Mouse (Mus musculus): ENCODE measurements at regions not wholly inside any gene's neighbourhood (a gene's known extent, or its start where the extent isn't known, plus 50 kb on each side); places are given as distances from the start of the nearest gene placed in this dataset.
"Not testable (repeated sequence)": the region's sequence is repeated elsewhere in the genome, so short reads cannot be mapped to it uniquely, and the experiment has no call there.

DNA sequence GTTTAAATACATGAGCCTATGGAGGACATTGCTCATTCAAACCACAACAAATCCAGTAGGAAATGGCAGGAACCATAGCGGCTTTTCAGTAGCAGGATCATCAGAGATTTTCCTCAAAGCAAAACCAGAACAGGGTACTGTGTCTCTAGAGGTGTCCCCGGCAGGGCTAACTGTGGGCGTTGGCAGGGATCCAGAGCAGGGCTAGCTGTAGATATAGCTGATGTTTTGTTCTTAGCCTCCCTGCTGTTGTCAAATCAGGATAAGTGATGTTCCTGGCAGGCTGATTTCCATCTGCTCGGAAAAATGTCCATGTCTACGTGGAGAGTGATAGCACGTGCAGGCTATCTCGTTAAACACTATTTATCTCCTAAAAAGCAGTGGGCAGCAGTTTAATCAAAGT, 297.6 kb downstream of the Abcc12 start:
- DNase-seq (ENCODE audit: low spot score): no peak

DNA sequence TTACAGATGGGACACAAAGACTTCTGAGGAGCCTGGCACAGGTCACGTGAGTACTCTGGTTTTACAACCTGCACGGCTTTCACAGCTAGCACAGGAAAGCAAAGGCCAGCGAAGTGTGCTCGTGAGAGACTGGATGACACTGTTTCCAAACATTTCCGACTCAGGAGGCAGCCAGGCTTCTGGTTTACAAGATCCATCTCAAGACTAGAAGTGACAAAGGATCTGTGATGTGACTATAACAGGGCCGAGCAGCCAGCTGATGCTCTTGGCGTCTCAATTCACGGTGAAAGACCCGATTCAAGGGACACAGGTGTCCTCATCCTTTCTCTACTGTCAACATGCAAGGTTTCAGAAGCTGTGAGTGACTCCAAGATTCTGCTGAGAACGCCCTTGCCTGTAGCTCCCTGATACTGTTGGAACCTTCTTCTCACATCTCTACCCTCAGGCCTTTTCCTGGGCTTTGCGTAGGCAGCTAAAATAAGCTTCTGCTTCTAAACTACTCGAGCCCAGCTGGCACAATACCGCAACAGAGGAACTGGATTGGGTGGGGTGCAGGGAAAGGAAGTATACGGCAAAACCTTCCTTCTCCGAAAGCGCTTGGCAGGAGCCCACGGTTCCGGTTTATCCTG, 300.3 kb downstream of the Abcc12 start:
- DNase-seq (ENCODE audit: low spot score): no peak

DNA sequence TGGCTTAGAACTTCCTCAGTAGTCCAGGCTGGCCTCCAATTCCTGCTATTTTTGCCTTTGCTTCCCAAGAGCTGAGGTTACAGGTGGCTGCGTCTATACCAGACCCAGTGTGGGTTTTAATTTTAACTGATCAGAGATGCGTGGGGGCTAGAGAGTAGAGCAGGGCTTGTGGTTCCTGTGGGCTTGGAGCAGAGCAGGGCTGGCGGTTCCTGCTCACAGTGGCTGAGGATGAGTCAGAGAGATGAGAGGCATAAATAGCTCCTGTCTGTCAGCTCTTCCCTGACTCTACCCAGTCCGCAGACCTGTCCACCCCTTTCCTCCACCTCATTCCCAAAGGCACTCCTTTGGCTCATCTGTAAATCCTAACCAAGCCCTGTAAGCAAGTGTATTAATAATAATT, 304.8 kb downstream of the Abcc12 start:
- no peak for DNase-seq (ENCODE audit: low spot score)

DNA sequence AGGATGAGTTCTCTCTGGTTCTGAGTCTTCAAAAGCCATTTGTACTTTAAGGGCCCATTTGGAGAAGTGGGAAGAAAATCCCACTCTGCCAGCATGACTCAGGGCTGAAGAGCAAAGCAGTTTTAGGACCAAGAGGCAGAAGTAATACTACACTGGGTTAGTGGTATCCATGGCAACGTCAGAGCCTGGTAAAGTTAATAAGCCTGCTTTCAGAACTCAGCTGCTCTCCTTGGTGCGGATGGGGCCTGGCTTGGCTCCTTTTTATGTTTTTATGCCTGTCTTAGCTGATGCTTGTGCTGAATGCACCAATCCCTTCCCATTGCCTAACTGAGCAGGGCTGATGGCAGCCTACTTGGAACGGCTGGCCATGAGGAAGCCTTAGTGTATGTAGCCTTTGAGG, 306.7 kb downstream of the Abcc12 start:
- DNase-seq (ENCODE audit: low spot score): no peak

DNA sequence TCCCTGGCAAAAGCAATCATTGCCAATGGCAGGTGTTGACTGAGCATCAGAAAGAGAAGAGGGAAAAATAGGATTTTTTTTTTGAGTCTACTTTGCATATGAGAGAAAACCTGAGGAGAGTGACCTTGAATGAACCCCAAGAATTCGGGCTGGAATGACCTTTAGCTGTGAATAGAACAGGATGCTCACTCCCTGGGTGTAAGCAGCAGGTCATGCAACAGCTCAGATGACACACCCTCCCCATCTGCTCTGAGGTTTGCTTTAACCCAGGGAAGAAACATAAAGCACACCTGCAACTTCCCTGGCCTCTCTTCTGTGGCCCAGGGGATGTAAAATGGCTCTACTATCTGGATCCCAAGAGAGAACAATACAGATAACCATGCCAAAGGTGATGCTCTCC, 307.9 kb downstream of the Abcc12 start:
- no peak for DNase-seq (ENCODE audit: low spot score)

DNA sequence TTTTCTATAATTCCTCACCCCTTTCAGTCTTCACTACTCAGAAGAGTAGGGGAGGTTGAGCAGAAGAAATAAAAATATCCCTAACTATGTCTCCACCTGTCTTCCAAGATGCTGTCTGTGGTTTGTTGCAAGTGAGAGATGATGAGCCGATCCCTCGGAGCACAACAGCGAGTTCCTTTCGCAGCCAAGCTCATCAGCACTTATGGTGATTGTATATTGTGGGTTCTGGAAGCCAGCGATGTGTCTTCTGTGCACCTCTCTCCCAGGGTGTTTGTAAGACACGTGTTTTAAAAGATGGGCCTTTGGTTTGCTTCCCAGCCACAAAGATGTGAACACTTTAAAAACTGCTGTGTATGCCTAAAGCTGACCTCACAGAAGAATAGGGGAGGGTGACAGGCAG, 309.0 kb downstream of the Abcc12 start:
- DNase-seq (ENCODE audit: low spot score): no peak

DNA sequence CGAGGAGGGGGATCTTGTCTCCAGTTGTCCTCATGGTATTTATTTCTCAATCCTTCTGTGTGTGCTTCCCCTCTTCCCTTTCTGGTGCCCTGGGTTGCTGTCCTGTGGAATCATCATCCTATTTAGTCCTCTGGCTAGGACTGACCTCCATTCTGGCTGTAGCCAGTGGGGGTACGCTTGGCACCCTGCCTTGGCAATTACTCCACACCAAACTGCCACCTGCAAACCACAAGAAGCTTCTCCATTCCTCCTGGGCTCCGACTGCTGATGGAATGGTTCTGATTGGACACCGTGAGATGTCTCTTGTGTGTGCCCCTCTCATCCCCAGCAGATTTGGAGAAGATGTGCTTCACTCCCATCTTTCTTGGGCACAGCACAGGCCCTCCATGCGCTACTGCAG, 322.5 kb downstream of the Abcc12 start:
- no peak for DNase-seq (ENCODE audit: low spot score)

DNA sequence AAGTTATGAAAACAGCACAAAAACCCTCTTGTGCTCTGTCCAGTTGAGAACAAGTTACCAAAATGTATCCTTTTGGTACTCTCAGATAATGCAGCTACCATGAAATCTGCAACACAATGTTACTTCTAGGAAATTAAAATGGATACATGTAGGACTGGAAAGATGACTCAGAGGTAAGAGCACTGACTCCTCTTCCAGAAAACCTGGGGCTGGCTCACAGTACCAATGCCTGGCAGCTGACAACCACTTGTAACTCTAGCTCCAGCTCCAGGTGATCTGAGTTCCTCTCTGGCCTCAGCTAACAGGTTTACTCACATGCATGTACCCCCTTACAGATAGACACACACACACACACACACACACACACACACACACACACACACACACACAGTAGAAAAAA, 325.1 kb downstream of the Abcc12 start:
- DNase-seq (ENCODE audit: low spot score): no peak

DNA sequence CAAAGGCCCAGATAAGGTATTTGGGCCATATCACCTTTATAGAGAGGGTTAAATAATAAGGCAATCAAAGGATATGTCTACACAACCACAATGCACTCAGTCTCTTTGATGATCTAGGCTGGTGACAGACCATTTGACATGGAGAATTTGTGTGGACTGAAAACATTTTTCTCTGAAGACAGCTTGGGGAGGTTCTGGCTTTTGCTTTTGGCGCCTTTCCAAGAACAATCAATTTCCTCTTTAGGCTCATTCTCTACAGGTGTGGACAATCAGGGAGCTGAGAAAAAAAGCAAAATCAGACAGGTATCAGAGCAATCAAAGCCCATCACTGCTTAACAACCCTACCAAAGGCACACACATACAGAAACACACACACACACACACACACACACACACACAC, 325.8 kb downstream of the Abcc12 start:
- no peak for DNase-seq (ENCODE audit: low spot score)

DNA sequence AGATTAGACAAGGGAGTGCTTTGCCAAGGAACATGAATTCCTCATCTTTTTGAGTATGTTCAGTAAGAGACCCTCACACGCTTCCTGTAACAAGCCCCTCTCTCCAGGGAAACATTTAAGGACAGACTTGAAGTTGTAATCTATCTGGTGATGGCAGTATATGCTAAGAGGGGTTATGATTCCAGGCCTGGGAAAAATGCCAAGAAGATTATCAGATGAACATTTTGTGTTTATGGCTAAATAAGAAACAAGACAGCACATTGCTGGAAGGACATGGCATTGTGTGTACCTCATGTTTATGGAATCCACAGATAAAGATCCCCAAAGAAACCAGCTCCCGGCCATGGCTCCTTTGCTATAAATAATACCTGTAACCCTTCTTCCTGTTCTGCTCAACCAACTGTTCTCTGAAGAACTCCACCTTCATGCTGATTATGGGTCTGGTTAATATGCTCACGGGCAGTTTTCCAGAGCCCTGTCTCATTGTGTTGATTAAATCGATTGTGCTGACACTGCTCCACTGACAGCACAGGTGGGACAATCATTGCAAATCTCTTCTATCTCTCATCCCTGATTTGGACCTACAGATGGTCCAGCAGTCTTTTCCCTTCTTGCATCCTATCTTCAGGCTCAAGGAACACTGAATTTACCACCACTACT, 327.7 kb downstream of the Abcc12 start:
- DNase-seq (ENCODE audit: low spot score): no peak

DNA sequence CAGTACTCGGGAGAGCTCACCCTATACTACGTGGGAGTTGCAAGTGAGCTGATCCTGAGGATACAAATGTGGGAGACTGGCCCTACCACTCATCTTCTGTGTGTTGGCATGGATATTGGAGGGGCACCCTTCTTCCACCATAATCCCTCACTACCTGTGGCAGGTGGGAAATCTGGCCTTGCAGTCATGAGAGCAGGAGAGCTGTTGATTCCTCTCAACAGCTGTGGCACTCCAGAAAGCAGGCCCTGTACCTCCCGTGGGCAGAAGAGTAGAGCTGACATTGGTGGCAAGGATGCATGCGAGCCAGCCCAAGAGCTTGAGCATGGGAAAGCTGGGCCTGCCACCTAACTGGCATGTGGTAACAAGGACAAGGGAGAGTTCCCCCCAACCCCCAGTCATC, 345.8 kb downstream of the Abcc12 start:
- no peak for DNase-seq (ENCODE audit: low spot score)

DNA sequence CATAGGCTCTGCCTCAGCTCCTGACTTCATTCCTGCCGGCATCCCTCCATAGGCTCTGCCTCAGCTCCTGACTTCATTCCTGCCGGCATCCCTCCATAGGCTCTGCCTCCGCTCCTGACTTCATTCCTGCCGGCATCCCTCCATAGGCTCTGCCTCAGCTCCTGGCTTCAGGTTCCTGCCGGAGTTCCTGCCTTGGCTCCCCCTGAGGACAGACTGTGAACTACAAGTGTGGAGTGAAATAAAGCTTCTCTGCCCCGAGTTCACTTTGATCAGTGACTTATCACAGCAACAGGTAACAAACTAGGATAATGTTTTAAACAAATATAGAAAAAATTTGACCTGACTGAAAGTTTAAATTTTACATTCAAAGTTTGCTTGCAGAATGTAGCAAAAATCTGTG, 348.5 kb downstream of the Abcc12 start:
- not testable (repeated sequence) for DNase-seq (ENCODE audit: low spot score)

DNA sequence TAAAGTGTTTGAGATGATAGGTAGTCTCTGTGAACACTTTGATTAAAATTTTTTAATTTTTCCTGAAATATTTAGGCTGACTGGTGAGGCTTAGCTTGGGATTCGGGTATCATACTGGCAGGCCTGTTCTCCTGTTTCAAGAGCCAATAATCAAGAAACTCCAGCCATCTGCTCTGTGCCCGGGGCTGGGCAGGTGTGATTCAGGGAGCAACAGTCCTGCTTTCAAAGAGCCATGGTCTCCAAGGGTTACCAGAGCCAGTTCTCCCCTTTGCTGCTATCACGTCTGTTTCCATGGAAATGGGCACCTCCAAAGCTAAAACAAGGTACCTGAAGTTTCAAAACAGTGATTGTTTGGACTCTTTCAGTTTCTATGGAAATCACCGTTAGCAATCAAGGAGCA, 355.6 kb downstream of the Abcc12 start:
- DNase-seq (ENCODE audit: low spot score): no peak

DNA sequence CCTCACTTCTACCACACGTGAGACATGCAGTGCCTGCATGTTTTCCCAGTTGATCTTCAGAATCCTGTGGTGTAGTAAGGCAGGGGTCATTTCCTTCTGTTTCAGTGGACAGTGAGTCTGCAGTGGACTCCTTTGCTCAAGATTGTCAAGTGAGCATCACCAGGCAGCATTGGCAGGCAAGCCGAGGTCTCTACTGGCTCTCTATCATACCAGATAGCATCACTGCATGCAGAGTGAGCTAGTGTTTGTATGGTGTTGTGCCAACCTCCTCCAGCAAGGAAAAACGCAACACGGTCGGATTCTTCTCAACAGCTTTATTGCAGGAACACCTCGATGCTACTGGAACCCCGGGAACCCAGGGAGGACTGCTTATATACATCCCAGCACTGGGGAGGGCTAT, 357.8 kb downstream of the Abcc12 start:
- no peak for DNase-seq (ENCODE audit: low spot score)

DNA sequence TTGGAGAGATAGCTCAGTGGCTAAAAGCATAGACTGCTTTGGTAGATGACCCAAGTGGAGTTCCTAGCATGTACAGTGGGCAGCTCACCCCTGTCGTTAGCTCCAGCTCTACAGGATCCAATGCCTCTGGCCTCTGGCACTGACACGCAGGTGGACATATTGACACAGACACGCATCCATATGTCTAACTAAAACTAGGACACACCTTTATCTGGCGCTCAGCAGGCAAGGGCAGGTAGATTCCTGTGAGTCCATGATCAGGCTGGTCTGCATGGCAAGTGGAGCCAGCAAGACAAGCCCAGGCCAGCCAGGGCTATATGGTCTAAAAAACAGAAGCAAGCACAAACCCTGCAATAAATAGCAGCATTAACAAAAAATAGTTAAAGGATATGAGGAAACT, 358.3 kb downstream of the Abcc12 start:
- DNase-seq (ENCODE audit: low spot score): no peak

DNA sequence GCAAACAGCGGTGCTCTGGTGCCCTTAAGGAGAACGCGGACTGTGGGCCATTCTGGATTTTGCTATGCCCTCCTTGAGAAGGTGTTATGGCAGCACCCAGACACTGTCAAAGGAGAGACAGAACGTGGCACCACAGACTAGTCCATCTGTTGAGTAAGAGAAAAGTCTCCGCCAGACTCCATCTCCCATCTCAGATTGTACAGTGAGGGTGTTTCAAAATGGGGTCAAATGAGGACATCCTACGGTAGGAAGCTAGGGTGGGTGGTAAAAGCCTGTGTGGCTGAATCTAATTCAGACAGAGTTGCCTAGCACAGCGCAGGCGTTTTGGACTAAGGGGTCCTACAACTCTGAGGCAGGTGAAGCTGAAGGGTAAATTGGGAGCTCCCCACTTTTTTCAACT, 366.1 kb downstream of the Abcc12 start:
- DNase-seq (ENCODE audit: low spot score): no peak

DNA sequence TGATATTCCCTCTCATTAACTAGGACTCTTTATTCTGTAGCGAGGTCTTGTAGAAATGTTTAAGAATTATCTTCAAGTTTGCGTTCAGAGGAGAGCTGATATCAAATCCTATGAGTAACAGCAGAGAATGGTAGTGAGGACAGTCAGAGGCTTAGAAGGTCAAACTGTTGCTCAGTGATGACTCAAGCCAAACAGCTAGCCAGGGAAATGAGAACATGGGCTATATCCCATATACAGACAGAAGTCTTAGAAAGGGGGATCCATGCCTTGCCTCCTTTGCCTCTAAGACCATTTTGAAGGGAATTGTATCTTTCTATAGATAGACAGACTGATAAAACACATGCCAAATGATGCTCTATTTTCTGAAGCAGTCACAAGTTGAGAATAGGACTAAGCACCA, 368.0 kb downstream of the Abcc12 start:
- DNase-seq (ENCODE audit: low spot score): no peak

DNA sequence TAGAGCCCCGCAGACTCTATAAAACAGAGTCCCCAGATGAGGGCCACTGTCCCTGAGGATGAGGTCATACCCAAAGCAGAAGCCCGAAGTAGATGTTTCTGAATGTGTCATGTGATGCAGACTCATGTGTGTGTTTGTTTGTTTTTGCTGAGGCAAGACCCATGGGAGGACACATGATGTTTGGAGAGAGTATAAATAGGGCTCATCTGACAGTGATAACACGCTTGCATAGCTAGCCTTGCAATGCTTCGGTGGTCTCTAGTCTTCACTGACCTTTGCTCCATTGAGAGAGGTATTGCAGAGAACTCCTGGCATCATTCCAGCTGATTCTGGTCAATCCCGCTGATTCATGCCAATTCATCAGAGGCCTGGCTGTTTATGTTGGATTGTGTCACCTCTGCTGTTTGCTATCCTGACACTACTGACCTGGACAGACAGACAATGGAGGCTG, 368.1 kb downstream of the Phkb start:
- DNase-seq (ENCODE audit: low spot score): no peak

DNA sequence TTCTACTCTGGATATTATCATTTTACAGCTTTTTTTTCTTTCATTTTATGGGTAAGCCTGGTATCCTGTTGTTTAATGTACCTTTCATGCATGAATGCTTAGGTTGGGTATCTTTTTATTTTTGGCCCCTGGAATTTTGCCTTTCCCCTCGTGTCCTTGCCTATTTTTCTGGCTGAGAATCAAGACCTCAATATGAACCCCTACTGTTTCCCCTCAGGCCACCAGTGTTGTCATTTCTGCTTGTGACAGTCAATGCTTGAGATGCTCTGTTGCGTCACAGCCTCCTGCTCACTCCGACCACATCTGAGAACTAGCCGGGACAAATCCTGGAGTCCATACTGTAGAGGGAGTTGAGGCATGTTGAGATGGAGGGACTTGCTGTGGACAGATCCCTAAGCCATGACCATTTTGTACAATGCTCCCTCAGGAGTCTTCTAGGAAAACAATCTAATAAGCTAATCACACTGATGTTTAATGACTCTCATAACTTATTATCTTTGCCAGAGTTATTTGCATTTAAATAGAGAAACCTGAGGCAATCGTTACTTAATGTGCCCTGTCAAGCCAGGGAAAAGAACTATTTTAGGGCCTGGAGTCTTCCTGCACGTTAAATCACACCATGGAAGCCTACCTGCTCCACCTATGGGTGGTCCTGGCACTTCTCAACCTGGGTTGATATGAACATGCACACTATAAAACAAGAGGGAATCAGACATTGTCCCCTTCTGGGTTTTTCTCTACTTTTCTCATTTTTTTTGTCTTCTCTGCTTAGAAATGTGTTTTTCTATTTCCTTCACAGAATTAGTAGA, 363.9 kb downstream of the Phkb start:
- no peak for DNase-seq (ENCODE audit: low spot score)

DNA sequence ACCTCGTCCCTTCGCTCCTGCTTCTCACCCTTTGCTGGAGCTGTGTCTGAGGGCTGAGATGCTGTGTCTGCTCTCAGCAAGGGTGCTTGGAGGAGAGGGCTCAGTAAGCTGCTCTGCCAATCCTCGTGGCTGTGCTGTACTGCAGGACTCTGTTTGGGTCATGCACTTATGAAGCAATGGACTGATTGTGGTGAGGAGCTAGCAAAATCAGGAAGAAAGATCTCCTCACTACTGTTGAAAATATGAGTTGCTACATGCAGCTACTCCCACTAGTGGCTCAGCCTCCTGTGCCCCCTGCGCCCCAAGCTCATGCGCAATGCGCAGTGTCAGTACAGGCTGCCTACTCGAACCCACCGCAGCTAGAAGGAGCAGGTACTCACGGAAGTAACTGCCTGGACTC, 362.3 kb downstream of the Phkb start:
- no peak for DNase-seq (ENCODE audit: low spot score)

DNA sequence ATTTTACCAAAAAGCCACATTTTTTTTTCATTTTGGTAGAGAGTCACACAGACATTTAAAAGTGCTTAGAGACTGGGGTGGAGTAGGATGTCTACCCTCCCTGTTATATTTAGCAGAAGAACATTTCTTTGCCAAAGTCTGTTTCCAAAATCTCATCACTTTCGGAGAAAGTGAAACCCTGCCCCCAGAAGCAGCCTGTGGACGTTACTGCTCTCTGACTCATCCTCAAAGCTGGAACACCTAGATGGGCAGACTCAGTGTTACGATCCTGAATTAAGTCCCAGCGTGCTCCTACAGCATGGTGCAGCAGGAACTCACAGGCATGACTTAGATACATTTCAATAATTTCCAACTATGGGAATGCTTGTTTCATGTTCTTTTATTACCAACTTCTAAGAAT, 361.1 kb downstream of the Phkb start:
- DNase-seq (ENCODE audit: low spot score): no peak

DNA sequence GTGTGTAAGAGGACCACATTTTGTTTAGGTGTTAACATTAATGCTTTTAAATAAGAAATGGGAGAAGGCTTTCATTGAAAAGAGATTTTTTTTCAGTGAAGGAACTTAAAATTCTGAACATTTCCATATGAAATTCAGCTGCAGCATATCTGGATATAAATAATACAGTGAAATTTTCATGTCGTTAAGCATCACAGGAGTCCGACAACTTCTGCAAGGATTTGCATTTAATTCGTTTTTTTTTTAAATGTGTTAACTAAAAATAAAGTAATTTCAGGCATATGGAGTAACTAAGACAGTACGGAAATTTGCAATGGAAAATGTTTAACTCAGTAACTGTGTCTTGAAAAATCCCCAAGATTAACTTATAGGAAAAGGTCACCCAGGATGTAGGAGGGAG, 351.5 kb downstream of the Phkb start:
- DNase-seq (ENCODE audit: low spot score): no peak

DNA sequence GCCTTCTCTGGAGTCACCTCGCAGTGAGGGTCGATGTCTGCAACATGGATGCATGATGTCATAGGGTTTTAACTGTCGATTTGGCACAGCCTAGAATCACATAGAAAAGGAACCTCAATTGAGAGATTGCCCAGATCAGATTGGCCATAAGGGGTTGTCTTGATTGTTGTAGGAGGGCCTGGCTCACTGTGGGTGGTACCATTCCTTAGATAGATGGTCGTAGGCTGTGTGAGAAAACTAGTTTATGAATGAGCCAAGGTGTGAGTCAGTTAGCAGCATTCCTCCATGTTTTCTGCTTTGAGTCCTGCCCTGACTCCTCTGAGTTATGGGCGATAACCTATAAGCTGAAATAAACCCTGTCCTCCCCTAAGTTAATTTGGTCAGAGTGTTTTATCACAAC, 343.9 kb downstream of the Phkb start:
- no peak for DNase-seq (ENCODE audit: low spot score)

Measured in thymus, postnatal 0 days (tissue).